Mouse (Mus musculus): ENCODE data around the gene Ptx4. TPM values are rescaled to one million over a fixed set of nuclear protein-coding genes. Genes with fewer than 3 reads are reported as not detected.

Gene Ptx4
- polyA plus RNA-seq (2014; fragmentation: Nextera tagmentation; extraction: Ambion mirVana): not detected in 2 replicates

DNA sequence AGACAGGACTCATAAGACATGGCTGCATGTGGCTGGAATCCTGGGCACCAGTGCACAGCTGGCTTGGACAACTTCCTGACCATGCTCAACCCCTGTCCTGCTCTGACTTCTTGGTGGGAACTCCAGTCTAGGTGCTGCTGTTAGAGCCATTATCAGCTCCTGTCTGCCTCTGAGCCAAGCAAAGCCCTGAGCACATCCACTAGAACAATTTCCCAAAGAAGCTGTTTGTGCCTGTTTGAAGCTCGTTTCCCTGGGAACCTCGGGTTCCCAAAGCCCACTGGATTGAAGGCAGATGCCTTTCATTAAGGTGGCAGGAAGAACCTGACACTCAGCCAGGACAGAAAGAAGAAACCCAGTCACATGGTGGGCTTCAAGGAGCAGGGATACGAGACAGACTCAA, at the start of gene Ptx4:
TSS of gene Ptx4 (plus strand) at position 355 of the 400 bp plus-strand sequence.
- no peaks in the 10 kb centered on the region for H3K36me3 ChIP-seq (ENCODE audit: control insufficient read depth, insufficient read depth, low read length)
- ATAC-seq (ENCODE audit: low read depth): no peak
- peaks cover 3% of the 10 kb centered on the region; the same call in 1 of the 2 replicates for H3K4me1 ChIP-seq (ENCODE audit: control insufficient read depth, insufficient read depth, low read length)
- H3K9me3 ChIP-seq (ENCODE audit: control insufficient read depth, low read length): no peaks in the 10 kb centered on the region
- 52% methylated on average over 3 of the region's 3 CpGs for WGBS
- H3K4me2 ChIP-seq (ENCODE audit: low read depth, low read length): no peak within 1 kb of the TSS
- no peaks in the 10 kb centered on the region for H3K27me3 ChIP-seq (ENCODE audit: control insufficient read depth, insufficient read depth, low read length)
- no peak within 1 kb of the TSS for H3K27ac ChIP-seq (ENCODE audit: low read depth, low read length)
- H3K9ac ChIP-seq (replicated peaks; ENCODE audit: low read depth, low read length): no peak within 1 kb of the TSS
- no peak within 1 kb of the TSS for H3K4me3 ChIP-seq (ENCODE audit: low read depth, low read length)

DNA sequence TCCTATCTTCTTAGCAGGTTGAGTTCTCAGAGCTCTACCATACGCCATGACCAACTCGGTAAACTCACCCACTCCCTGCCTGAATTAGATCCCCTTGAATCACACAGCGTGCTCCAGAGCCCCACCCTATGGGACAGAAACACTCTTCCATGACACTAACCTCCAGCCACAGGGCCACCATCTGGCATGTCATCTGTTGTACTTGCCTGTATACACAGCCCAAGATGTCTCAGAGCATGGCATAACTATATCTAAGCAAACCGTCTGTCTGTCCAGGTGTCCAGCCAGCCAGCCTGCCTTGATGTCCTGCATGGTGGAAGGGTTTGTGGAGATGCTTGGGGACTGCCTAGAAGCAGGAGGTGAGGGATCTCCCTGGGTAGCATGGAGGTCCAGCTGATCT, 43.7 kb upstream of the Ptx4 start:
- peak overlapping the region; percentile 67; the same call in 1 of the 2 replicates for H3K27ac ChIP-seq (ENCODE audit: low read depth, low read length)
- H3K36me3 ChIP-seq (ENCODE audit: control insufficient read depth, insufficient read depth, low read length): peaks cover 5% of the 10 kb centered on the region; the same call in 1 of the 2 replicates
- no peak for ATAC-seq (ENCODE audit: low read depth)
- no peaks in the 10 kb centered on the region for H3K9me3 ChIP-seq (ENCODE audit: control insufficient read depth, low read length)
- 79% methylated on average over 4 of the region's 4 CpGs for WGBS
- no peak overlapping the region for H3K9ac ChIP-seq (replicated peaks; ENCODE audit: low read depth, low read length)
- H3K4me2 ChIP-seq (ENCODE audit: low read depth, low read length): no peak overlapping the region
- no peaks in the 10 kb centered on the region for H3K27me3 ChIP-seq (ENCODE audit: control insufficient read depth, insufficient read depth, low read length)
- peaks cover 7% of the 10 kb centered on the region; the same call in 1 of the 2 replicates for H3K4me1 ChIP-seq (ENCODE audit: control insufficient read depth, insufficient read depth, low read length)
- H3K4me3 ChIP-seq (ENCODE audit: low read depth, low read length): no peak overlapping the region

DNA sequence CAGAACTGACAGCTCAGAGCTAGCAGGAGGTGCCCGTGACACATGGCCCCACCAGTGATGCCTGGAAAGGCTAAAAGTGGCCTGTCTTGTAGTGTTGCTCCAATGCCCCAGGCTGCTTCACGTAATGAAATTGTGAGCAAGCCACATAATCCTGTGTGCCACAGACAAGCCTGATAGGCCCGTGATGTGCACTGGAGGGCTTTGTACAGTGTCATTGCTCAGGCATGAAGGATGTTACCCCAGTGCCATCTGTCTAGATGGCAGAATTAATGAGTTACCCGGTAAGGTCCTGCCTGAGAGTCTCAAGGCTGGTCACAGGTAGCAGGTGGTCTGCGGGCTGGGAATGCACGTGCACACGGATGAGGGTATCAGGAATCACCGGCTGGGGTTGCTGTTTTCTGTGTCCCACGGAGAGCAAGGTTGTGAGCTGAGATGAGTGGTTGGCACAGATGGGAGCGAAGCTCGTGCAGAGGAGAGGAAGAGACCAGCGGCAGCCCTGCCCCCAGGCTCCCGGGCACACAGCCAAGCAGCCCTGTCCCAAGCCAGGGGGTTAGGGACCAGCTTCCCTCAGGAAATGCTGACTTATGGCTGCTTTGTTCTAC, 42.7 kb upstream of the Ptx4 start:
- H3K4me3 ChIP-seq (ENCODE audit: low read depth, low read length): no peak overlapping the region
- peak overlapping the region; percentile 67 for H3K27ac ChIP-seq (ENCODE audit: low read depth, low read length)
- WGBS: 59% methylated on average over 13 of the region's 13 CpGs
- peaks cover 7% of the 10 kb centered on the region; the same call in 1 of the 2 replicates for H3K4me1 ChIP-seq (ENCODE audit: control insufficient read depth, insufficient read depth, low read length)
- H3K4me2 ChIP-seq (ENCODE audit: low read depth, low read length): no peak overlapping the region
- H3K9ac ChIP-seq (replicated peaks; ENCODE audit: low read depth, low read length): peak overlapping the region; percentile 21; the same call in 1 of the 2 replicates
- H3K9me3 ChIP-seq (ENCODE audit: control insufficient read depth, low read length): no peaks in the 10 kb centered on the region
- peak; percentile 72 for ATAC-seq (ENCODE audit: low read depth)
- peaks cover 2% of the 10 kb centered on the region; the same call in 1 of the 2 replicates for H3K36me3 ChIP-seq (ENCODE audit: control insufficient read depth, insufficient read depth, low read length)
- H3K27me3 ChIP-seq (ENCODE audit: control insufficient read depth, insufficient read depth, low read length): no peaks in the 10 kb centered on the region

DNA sequence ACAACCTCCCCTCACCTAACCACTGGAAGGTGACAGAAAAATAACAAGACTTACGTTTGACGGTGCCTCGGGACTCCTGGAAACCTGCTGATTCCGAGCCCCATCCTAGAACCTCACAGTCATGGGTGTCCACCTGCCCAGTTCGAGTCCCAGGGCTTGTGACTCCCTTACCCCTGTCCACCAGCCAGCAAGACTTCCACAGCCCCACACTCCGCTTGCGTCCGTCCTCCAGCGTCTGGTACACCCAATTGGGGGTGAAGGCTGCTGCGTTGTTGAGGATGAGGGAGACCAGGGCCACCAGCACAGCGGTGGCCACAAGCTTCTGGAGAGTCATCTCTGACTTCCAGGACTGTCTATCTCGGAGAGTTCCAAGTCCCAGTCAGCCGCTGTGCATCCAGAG, 40.4 kb upstream of the Ptx4 start:
- ATAC-seq (ENCODE audit: low read depth): no peak
- H3K27ac ChIP-seq (ENCODE audit: low read depth, low read length): no peak overlapping the region
- 0 out of 2 replicates have a peak overlapping the region, but pooled peaks have one; percentile 2 for H3K9ac ChIP-seq (replicated peaks; ENCODE audit: low read depth, low read length)
- peak overlapping the region; percentile 0; the same call in 1 of the 2 replicates for H3K4me3 ChIP-seq (ENCODE audit: low read depth, low read length)
- no peaks in the 10 kb centered on the region for H3K36me3 ChIP-seq (ENCODE audit: control insufficient read depth, insufficient read depth, low read length)
- WGBS: 89% methylated on average over 13 of the region's 13 CpGs
- H3K27me3 ChIP-seq (ENCODE audit: control insufficient read depth, insufficient read depth, low read length): no peaks in the 10 kb centered on the region
- H3K9me3 ChIP-seq (ENCODE audit: control insufficient read depth, low read length): no peaks in the 10 kb centered on the region
- H3K4me2 ChIP-seq (ENCODE audit: low read depth, low read length): peak overlapping the region; percentile 8; the same call in 1 of the 2 replicates
- H3K4me1 ChIP-seq (ENCODE audit: control insufficient read depth, insufficient read depth, low read length): peaks cover 7% of the 10 kb centered on the region; the same call in 1 of the 2 replicates

DNA sequence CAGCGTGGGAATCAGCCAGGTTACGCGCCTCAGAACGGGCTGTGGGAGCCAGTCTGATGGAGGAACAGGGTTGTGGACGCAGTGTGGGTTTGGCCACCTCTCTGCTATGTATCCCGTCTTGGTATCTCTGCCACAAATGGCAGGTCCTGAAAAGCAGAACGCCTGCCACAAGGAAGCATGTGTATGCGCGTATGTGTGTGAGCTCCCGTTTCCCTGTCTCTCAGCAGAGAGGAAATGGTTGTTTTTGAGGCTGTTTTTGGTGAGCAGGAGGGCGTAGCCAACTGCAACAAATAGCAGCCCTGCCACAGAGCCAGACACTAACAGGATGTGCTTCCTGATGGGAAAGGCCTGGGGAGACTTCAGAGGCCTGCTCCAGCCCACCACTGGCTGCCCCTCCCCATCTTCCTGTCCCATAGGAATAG, 39.6 kb upstream of the Ptx4 start:
- Histone ChIP-seq H3K27ac (ENCODE audit: low read depth, low read length) (0 out of 2 replicates have a peak overlapping the region, but pooled peaks have one; percentile 16), H3K4me1 (ENCODE audit: control insufficient read depth, insufficient read depth, low read length) (peaks cover 7% of the 10 kb centered on the region; the same call in 1 of the 2 replicates), H3K4me2 (ENCODE audit: low read depth, low read length) (no peak overlapping the region), H3K36me3 (ENCODE audit: control insufficient read depth, insufficient read depth, low read length) (no peaks in the 10 kb centered on the region), H3K9ac (replicated peaks; ENCODE audit: low read depth, low read length) (no peak overlapping the region), H3K4me3 (ENCODE audit: low read depth, low read length) (peak overlapping the region; percentile 0; the same call in 1 of the 2 replicates), H3K27me3 (ENCODE audit: control insufficient read depth, insufficient read depth, low read length) (no peaks in the 10 kb centered on the region), H3K9me3 (ENCODE audit: control insufficient read depth, low read length) (no peaks in the 10 kb centered on the region)
- 82% methylated on average over 11 of the region's 11 CpGs for WGBS
- ATAC-seq (ENCODE audit: low read depth): no peak

DNA sequence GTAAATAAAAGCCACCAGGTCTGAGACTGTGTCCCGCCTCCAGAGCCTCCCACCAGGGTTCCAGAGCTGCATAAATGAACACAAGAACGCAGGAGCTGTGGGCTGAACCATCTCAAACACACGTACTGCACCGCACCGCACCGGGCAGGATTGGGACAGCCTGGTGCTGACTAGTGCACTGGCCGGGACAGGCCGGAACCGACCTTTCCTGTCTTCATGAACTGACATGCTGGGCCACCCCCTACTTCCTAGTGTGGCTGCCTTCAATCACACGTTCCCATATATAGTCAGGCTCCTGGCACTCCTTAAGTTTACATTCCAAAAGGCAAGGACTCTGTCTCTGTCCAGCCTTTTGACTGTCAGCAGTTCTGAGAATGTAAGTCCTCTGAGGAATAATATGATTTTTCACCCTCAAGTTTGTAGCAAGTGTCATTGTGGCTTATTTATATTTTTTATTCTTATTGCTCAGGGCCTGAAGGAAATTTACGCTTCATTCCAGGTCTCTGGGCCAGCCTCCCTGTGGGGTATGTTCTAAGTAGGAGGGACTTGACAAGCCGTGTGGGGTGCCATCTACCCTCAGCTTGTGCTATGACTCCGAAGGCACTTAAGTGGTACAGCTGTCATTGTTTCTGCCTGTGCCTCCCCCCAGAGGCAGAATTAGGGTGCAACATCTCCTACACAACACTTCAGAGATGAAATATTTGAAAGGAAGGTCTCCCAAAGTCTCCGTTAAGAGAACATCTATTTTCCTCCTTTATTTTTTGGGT, 38.3 kb upstream of the Ptx4 start:
- H3K9me3 ChIP-seq (ENCODE audit: control insufficient read depth, low read length): no peaks in the 10 kb centered on the region
- no peak for ATAC-seq (ENCODE audit: low read depth)
- no peak overlapping the region for H3K9ac ChIP-seq (replicated peaks; ENCODE audit: low read depth, low read length)
- H3K4me2 ChIP-seq (ENCODE audit: low read depth, low read length): no peak overlapping the region
- H3K27me3 ChIP-seq (ENCODE audit: control insufficient read depth, insufficient read depth, low read length): no peaks in the 10 kb centered on the region
- H3K36me3 ChIP-seq (ENCODE audit: control insufficient read depth, insufficient read depth, low read length): no peaks in the 10 kb centered on the region
- H3K27ac ChIP-seq (ENCODE audit: low read depth, low read length): no peak overlapping the region
- peaks cover 7% of the 10 kb centered on the region; the same call in 1 of the 2 replicates for H3K4me1 ChIP-seq (ENCODE audit: control insufficient read depth, insufficient read depth, low read length)
- WGBS: 79% methylated on average over 14 of the region's 14 CpGs
- H3K4me3 ChIP-seq (ENCODE audit: low read depth, low read length): no peak overlapping the region

DNA sequence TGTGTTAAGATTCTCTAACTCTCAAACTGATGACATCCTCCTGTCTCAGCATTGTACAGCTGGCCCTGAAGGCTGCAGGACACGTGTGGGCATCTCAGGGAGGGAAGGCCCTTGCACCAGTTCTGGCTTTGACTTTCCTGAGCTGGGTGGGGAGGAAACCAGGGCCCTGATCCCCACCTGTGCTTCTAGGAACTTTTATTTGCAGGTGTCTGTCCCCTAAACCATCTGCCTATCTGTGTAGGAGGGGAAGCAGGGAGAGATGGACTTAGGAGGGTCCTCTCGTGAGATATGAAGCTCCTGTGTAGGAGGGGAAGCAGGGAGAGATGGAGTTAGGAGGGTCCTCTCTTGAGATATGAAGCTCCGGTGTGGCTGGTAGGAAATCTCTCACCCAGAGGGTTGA, 37.7 kb upstream of the Ptx4 start:
- Histone ChIP-seq H3K4me2 (ENCODE audit: low read depth, low read length) (no peak overlapping the region), H3K27ac (ENCODE audit: low read depth, low read length) (no peak overlapping the region), H3K27me3 (ENCODE audit: control insufficient read depth, insufficient read depth, low read length) (no peaks in the 10 kb centered on the region), H3K9ac (replicated peaks; ENCODE audit: low read depth, low read length) (no peak overlapping the region), H3K36me3 (ENCODE audit: control insufficient read depth, insufficient read depth, low read length) (0 out of 2 replicates have a peak, but pooled peaks cover 1% of the 10 kb centered on the region), H3K9me3 (ENCODE audit: control insufficient read depth, low read length) (no peaks in the 10 kb centered on the region), H3K4me3 (ENCODE audit: low read depth, low read length) (no peak overlapping the region), H3K4me1 (ENCODE audit: control insufficient read depth, insufficient read depth, low read length) (peaks cover 7% of the 10 kb centered on the region; the same call in 1 of the 2 replicates)
- 86% methylated on average over 3 of the region's 3 CpGs for WGBS
- no peak for ATAC-seq (ENCODE audit: low read depth)

DNA sequence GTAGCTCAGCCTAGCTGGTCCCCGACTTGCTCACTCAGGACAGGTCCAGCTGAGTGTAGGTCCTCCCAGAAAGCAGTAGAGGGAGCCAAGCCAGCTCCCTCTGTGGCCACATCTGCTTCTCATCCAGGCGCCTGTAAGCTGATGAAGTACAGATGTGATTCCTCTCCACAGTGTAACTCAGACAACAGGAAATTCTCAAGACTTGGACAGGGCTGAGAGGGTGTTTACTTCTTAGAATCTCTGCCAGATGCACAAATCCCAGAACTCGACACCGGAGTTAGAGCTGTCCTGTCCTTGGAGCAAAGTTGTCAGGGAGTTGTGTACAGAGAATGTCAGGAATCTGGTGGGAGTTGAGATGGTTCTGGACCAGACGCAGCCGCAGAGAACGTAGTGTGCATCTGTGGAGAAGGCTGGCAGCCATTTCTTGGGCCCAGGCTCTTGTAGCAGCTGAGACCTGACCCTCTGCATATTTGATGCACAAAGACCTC, 37.1 kb upstream of the Ptx4 start, which contains the start of gene Tmem204:
TSS of gene Tmem204 (minus strand) at position 148 of the 488 bp plus-strand sequence.
- H3K9me3 ChIP-seq (ENCODE audit: control insufficient read depth, low read length): no peaks in the 10 kb centered on the region
- H3K27ac ChIP-seq (ENCODE audit: low read depth, low read length): peak within 1 kb of the TSS; percentile 44; the same call in 1 of the 2 replicates
- H3K4me2 ChIP-seq (ENCODE audit: low read depth, low read length): no peak within 1 kb of the TSS
- no peak within 1 kb of the TSS for H3K4me3 ChIP-seq (ENCODE audit: low read depth, low read length)
- no peak for ATAC-seq (ENCODE audit: low read depth)
- no peak within 1 kb of the TSS for H3K9ac ChIP-seq (replicated peaks; ENCODE audit: low read depth, low read length)
- H3K36me3 ChIP-seq (ENCODE audit: control insufficient read depth, insufficient read depth, low read length): peaks cover 7% of the 10 kb centered on the region; the same call in 1 of the 2 replicates
- 73% methylated on average over 7 of the region's 7 CpGs for WGBS
- peaks cover 3% of the 10 kb centered on the region; the same call in 1 of the 2 replicates for H3K4me1 ChIP-seq (ENCODE audit: control insufficient read depth, insufficient read depth, low read length)
- no peaks in the 10 kb centered on the region for H3K27me3 ChIP-seq (ENCODE audit: control insufficient read depth, insufficient read depth, low read length)

Measured in neural tube, embryonic 14.5 days (tissue).